Comparison of ENCODE assay signal across 30 mouse cellular contexts in the genomic region with DNA sequence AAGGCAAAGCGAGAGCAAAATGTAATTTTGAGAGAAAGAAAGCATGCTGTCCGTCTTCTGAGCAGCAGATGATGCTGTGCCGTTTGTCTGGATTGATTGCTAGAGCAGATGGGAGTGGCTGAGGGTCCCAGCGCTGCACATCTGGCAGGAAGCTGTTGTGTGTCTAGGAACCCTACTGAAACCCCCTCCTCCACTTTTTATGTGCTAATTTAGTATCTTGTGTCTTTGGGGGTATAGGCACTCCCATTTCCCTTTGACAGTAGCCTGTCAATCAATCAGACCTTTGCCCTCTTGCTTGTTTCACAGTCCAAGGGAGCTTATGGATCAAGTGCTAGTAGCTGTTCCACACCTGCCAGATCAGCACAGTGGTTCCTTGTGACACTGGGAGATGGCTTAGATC. TPM values are rescaled to one million over a fixed set of nuclear protein-coding genes. Genes with fewer than 3 reads are reported as not detected.
DNase-seq lines count a peak whose midpoint lies in the region; ATAC-seq lines count a peak whose summit lies in the region.
"Had no signal": no experiment of that assay in that cellular context is flagged by ENCODE, and none has a peak within 500 bp of the region (broad histone marks: within the 10 kb centered on the region; RNA-seq: fewer than 3 reads in every experiment).

No protein-coding gene starts in this region.

- H3K27ac ChIP-seq in hindbrain, embryonic 12.5 days = 0 out of 2 replicates have a peak overlapping the region, but pooled peaks have one; percentile 7
- H3K27ac ChIP-seq in hindbrain, embryonic 14.5 days = no peak overlapping the region
- 0 out of 2 replicates have a peak overlapping the region, but pooled peaks have one; percentile 10 for H3K27ac ChIP-seq in limb, embryonic 11.5 days (replicated peaks; ENCODE audit: low read depth, low read length)
- 0 out of 2 replicates have a peak overlapping the region, but pooled peaks have one; percentile 25 for H3K27ac ChIP-seq in macrophage
- H3K27ac ChIP-seq: heart, embryonic 13.5 days; kidney, postnatal 0 days; liver, embryonic 14.5 days had no signal

- no peaks in the 10 kb centered on the region for H3K79me2 ChIP-seq in macrophage (ENCODE audit: inconsistent target)

- H3K9me3 ChIP-seq in hindbrain, embryonic 12.5 days (replicated peaks) = no peaks in the 10 kb centered on the region
- no peaks in the 10 kb centered on the region for H3K9me3 ChIP-seq in hindbrain, embryonic 14.5 days (ENCODE audit: control insufficient read depth, low read length)
- no peaks in the 10 kb centered on the region for H3K9me3 ChIP-seq in limb, embryonic 11.5 days (ENCODE audit: control insufficient read depth, low read length)
- H3K9me3 ChIP-seq: heart, embryonic 13.5 days had no signal

- no peak for DNase-seq in hindbrain, embryonic 14.5 days (ENCODE audit: low spot score)
- peak; percentile 48 for DNase-seq in ZHBTc4 (ENCODE audit: low read depth, low spot score)
- DNase-seq in limb, embryonic 11.5 days (ENCODE audit: low spot score) = no peak
- DNase-seq in spleen, adult 18-20 months = no peak
- no peak for DNase-seq in heart, adult 18-20 months
- DNase-seq in right cerebral cortex, postnatal 4 days = no peak
- DNase-seq: adrenal gland, adult 2 months; adrenal gland, postnatal 36 days; cerebellum, adult 8-10 months; cerebellum, postnatal 25 days; heart, postnatal 10 days; kidney, adult 18-20 months; lung, adult 2 months; lung, postnatal 10 days; midbrain, embryonic 14.5 days; right cerebral cortex, adult 18-20 months had no signal

- peaks cover 4% of the 10 kb centered on the region for H3K4me1 ChIP-seq in hindbrain, embryonic 12.5 days
- no peaks in the 10 kb centered on the region for H3K4me1 ChIP-seq in hindbrain, embryonic 14.5 days (replicated peaks; ENCODE audit: control insufficient read depth, insufficient read depth, low read length)
- H3K4me1 ChIP-seq in limb, embryonic 11.5 days (ENCODE audit: control insufficient read depth, insufficient read depth, low read length) = peaks cover 25% of the 10 kb centered on the region

- no peaks in the 10 kb centered on the region for H3K27me3 ChIP-seq in hindbrain, embryonic 12.5 days
- no peaks in the 10 kb centered on the region for H3K27me3 ChIP-seq in hindbrain, embryonic 14.5 days (ENCODE audit: control insufficient read depth, insufficient read depth, low read length)
- no peaks in the 10 kb centered on the region for H3K27me3 ChIP-seq in limb, embryonic 11.5 days (ENCODE audit: control insufficient read depth, insufficient read depth, low read length)
- H3K27me3 ChIP-seq: heart, embryonic 13.5 days had no signal

- ATAC-seq in hindbrain, embryonic 12.5 days (ENCODE audit: low FRiP score) = no peak
- no peak for ATAC-seq in hindbrain, embryonic 14.5 days (ENCODE audit: low FRiP score)
- no peak for ATAC-seq in limb, embryonic 11.5 days (ENCODE audit: insufficient number of reproducible peaks, low FRiP score, low TSS enrichment, low read depth)
- ATAC-seq: activated CD4-positive, CD25-positive, alpha-beta regulatory T cell, adult 4 months; forebrain, embryonic 16.5 days; hindbrain, embryonic 16.5 days had no signal

- H3K4me2 ChIP-seq in hindbrain, embryonic 12.5 days (replicated peaks) = no peak overlapping the region
- no peak overlapping the region for H3K4me2 ChIP-seq in hindbrain, embryonic 14.5 days (replicated peaks)
- H3K4me2 ChIP-seq in limb, embryonic 11.5 days (ENCODE audit: low read depth, severe bottlenecking) = no peak overlapping the region
- H3K4me2 ChIP-seq: heart, embryonic 13.5 days had no signal

- WGBS in hindbrain, embryonic 12.5 days = 49% methylated on average over 4 of the region's 4 CpGs
- WGBS in hindbrain, embryonic 14.5 days = 39% methylated on average over 4 of the region's 4 CpGs
- 42% methylated on average over 4 of the region's 4 CpGs for WGBS in limb, embryonic 11.5 days
- WGBS in macrophage (ENCODE audit: missing documents) = 96% methylated on average over 4 of the region's 4 CpGs

- no peak overlapping the region for H3K4me3 ChIP-seq in hindbrain, embryonic 12.5 days
- no peak overlapping the region for H3K4me3 ChIP-seq in hindbrain, embryonic 14.5 days (replicated peaks; ENCODE audit: low read length)
- H3K4me3 ChIP-seq in limb, embryonic 11.5 days (ENCODE audit: low read depth, low read length) = no peak overlapping the region
- H3K4me3 ChIP-seq in macrophage (ENCODE audit: inconsistent target) = no peak overlapping the region
- H3K4me3 ChIP-seq: erythroblast, embryonic 14.5 days; heart, embryonic 13.5 days had no signal

- H3K36me3 ChIP-seq in hindbrain, embryonic 12.5 days = peaks cover 26% of the 10 kb centered on the region
- peaks cover 27% of the 10 kb centered on the region for H3K36me3 ChIP-seq in hindbrain, embryonic 14.5 days (replicated peaks; ENCODE audit: control insufficient read depth, insufficient read depth)
- H3K36me3 ChIP-seq in limb, embryonic 11.5 days (ENCODE audit: control insufficient read depth, insufficient read depth, low read length) = peaks cover 9% of the 10 kb centered on the region; the same call in 1 of the 2 replicates
- H3K36me3 ChIP-seq in macrophage (ENCODE audit: inconsistent target) = 0 out of 2 replicates have a peak, but pooled peaks cover 6% of the 10 kb centered on the region

- no peak overlapping the region for H3K9ac ChIP-seq in hindbrain, embryonic 12.5 days
- H3K9ac ChIP-seq in hindbrain, embryonic 14.5 days = no peak overlapping the region
- H3K9ac ChIP-seq in limb, embryonic 11.5 days (ENCODE audit: low read length) = no peak overlapping the region
- H3K9ac ChIP-seq: heart, embryonic 13.5 days; liver, embryonic 14.5 days had no signal

RNA-seq across cellular contexts. Expression of gene Dupd1, which starts 41.3 kb away (rescaled TPM):
- 0.25 and 0.31 TPM in 2 replicates for polyA plus RNA-seq in hindbrain, embryonic 12.5 days (2016; fragmentation: Nextera tagmentation; extraction: Ambion mirVana)
- not detected in 2 replicates for polyA plus RNA-seq in hindbrain, embryonic 14.5 days (2014; fragmentation: Nextera tagmentation; extraction: Ambion mirVana)
- 0.21 and 0.55 TPM in 2 replicates for polyA plus RNA-seq in limb, embryonic 11.5 days (2014; fragmentation: Nextera tagmentation; extraction: Ambion mirVana)
- total RNA-seq in macrophage (2018; cell fraction: chromatin; rRNA removed) = not detected
- not detected for total RNA-seq in macrophage (2018; cell fraction: cytosol; rRNA removed)
- not detected for total RNA-seq in macrophage (2018; cell fraction: nucleus; rRNA removed)
- not detected in 3 replicates for polyA plus RNA-seq in macrophage (2018)
- under 1 TPM; 0.22 to 0.26 TPM for total RNA-seq in heart, adult 18-20 months (2021)
- total RNA-seq: hematopoietic stem cell, adult 5-6 weeks; monocyte, adult 5-6 weeks had no signal
- polyA plus RNA-seq: activated CD4-positive, CD25-positive, alpha-beta regulatory T cell, adult 4 months; forebrain, embryonic 11.5 days; hindbrain, embryonic 16.5 days; intestine, embryonic 14.5 days; kidney, postnatal 0 days; liver, embryonic 14.5 days; midbrain, embryonic 14.5 days; stomach, embryonic 14.5 days had no signal
